Mouse (Mus musculus) inflammation-experienced regulatory T-cells (primary cell): ENCODE data around the gene Olfr960. TPM values are rescaled to one million over a fixed set of nuclear protein-coding genes. Genes with fewer than 3 reads are reported as not detected.

Experiments used
- polyA plus RNA-seq, 2 experiments: library from polyadenylated mRNA; unstranded; fragments of 100-300 nt; shearing (Covaris generic); gene quantifications; one replicate each; pipeline ENCODE4 v1.2.1; 2017

Gene Olfr960
- not detected for polyA plus RNA-seq

DNA sequence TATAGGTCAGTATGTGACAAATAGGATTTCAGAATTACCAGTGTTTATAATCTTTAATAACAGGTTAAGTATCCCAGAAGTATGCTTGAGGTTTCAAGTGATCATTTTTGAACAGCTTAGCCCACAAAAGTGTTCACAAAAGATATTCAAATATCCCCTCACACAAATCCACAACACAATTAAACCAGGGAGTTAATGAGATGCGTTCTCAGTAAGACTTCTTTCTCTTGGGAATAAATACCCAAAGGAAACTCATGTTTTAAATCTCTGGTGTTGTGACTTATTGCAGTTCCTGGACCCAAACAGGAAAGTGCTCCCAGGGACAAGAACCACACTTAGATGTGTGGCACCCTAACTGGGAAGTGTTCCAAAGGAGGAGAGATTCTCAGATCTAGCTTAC is at the start of gene Olfr960:
Gene Olfr960, plus strand, starts transcription at position 301 of the 400 bp plus-strand sequence.

DNA sequence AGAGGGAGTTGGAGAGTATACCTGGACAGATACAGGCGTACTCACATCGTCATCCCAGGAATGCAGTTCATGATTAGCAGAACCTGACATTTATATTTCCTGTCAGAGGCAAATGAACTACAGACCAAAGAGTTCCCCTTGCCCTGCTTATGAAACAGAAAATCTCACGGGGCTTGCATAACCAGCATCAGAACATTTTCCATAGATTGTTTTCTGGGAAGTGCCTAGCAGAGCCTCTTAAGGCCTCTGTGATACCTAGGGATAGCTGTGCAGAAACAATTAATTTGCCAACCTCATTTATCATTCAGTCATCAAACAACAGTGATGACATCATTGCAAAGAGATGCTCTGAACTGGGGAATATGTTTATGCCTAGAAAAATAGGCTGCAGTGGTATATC is 45.7 kb upstream of the Olfr960 start, which contains the start of gene Olfr959:
Gene Olfr959, minus strand, starts transcription at position 101 of the 400 bp plus-strand sequence.

DNA sequence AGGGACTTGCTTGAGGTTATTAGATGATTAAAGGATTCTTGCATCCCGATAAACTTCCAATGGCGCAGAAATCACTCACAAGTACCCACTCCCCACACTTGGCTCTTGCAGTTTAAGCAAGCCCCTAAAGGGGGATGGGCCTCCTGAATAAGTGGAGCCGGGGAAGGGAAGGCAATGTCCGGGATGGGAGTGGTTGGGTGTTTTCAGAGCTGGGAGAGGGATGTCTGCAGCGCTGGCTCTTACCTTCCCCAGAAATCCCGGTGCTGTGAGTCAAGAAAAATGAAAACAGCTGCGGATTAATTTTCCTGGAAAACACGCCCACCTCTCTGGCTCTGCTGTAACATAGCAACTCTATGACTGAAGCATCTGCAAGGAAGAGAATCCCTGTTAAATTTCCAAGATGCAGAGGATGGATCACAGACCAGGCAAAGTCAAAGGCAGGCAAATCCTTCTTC is 17.1 kb upstream of the Olfr960 start, which contains the start of gene AW551984:
Gene AW551984, minus strand, starts transcription at position 405 of the 455 bp plus-strand sequence.

DNA sequence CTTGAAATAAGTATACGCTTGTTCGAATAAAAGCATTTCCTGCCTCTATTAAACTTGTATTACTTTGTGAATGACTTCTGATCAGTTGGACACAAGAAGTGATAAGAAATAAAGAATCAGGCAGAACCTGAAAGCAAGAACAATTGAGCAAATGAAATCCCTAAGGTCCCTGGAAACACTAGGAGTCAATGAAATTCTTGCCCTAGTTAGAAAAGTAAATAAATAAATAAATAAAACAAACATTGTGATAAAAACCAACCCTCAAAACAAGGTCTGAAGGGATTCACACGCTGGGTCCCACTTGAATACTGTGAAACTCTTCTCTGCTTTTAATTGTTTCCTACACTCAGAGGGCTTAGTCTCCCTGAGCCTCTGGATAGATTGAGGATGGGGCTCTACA is 10.8 kb upstream of the Olfr960 start, which contains the start of gene Olfr148:
Gene Olfr148, plus strand, starts transcription at position 301 of the 400 bp plus-strand sequence.

DNA sequence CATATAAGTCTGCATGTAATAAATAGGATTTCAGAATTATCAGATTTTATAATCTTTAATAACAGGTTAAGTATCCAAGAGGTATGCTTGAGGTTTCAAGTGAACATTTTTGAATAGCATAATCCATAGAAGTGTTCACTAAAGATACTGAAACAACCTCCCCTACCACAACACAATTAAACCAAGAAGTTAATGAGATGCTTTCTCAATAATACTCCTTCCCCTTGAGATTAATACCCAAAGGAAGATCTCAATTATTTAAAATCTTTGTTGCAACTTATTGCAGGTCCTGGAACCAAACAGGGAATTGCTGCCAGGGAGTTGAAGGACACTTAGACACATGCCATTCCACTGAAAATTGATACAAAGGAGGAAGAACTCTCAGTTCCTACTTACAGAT is 23.6 kb downstream of the Olfr960 start, which contains the start of gene Olfr961:
Gene Olfr961, plus strand, starts transcription at position 301 of the 400 bp plus-strand sequence.

DNA sequence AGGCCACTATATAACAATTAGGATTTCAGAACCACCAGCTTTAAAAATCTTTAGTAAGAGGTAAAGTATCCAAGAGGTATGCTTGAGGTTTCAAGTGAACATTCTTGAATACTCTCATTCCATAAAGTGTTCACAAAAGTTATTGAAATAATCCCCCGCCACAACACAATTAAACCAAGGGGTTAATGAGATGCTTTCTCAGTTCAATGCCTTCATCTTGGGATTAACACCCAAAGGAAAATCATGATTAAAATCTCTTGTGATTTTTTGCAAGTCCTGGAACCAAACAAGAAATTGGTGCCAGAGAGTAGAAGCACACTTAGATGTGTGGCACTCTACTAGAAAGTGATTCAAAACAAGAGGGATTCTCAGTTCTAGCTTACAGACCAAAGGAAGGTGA is 45.7 kb downstream of the Olfr960 start, which contains the start of gene Olfr963:
Gene Olfr963, plus strand, starts transcription at position 301 of the 400 bp plus-strand sequence.

Other genes with a start within 250 kb of the Olfr960 start
- not detected for gene Olfr951, start 234.0 kb upstream of the Olfr960 start, polyA plus RNA-seq
- not detected for gene Olfr952, start 194.2 kb upstream of the Olfr960 start, polyA plus RNA-seq
- not detected for gene Olfr954, start 164.7 kb upstream of the Olfr960 start, polyA plus RNA-seq
- not detected for gene Olfr955, start 149.4 kb upstream of the Olfr960 start, polyA plus RNA-seq
- not detected for gene Olfr44, start 127.4 kb upstream of the Olfr960 start, polyA plus RNA-seq
- not detected for gene Olfr957, start 105.6 kb upstream of the Olfr960 start, polyA plus RNA-seq
- gene Olfr958, start 67.3 kb upstream of the Olfr960 start, polyA plus RNA-seq = not detected
- gene Olfr959, start 45.8 kb upstream of the Olfr960 start, polyA plus RNA-seq = not detected
- gene AW551984, start 17.0 kb upstream of the Olfr960 start, polyA plus RNA-seq = under 1 TPM; 0.11 to 0.82 TPM
- gene Olfr148, start 10.7 kb upstream of the Olfr960 start, polyA plus RNA-seq = under 1 TPM in 1 of 2 experiments, not detected in 1; 0.25 TPM
- gene Olfr961, start 23.7 kb downstream of the Olfr960 start, polyA plus RNA-seq = under 1 TPM; 0.11 to 0.13 TPM
- gene Olfr963, start 45.8 kb downstream of the Olfr960 start, polyA plus RNA-seq = not detected
- under 1 TPM in 1 of 2 experiments, not detected in 1; 0.23 TPM for gene Olfr149, start 85.7 kb downstream of the Olfr960 start, polyA plus RNA-seq
- gene Olfr965, start 90.0 kb downstream of the Olfr960 start, polyA plus RNA-seq = not detected
- gene Olfr150, start 109.6 kb downstream of the Olfr960 start, polyA plus RNA-seq = under 1 TPM; 0.20 to 0.27 TPM
- under 1 TPM in 1 of 2 experiments, not detected in 1; 0.43 TPM for gene Olfr967, start 124.9 kb downstream of the Olfr960 start, polyA plus RNA-seq
- gene Olfr968, start 161.9 kb downstream of the Olfr960 start, polyA plus RNA-seq = not detected
- 1 to 10 TPM in 1 of 2 experiments, under 1 TPM in 1; 0.10 to 1.1 TPM for gene Olfr969, start 169.6 kb downstream of the Olfr960 start, polyA plus RNA-seq
- under 1 TPM; 0.13 to 0.45 TPM for gene Olfr970, start 187.5 kb downstream of the Olfr960 start, polyA plus RNA-seq
- gene Olfr971, start 215.5 kb downstream of the Olfr960 start, polyA plus RNA-seq = under 1 TPM in 1 of 2 experiments, not detected in 1; 0.23 TPM
- not detected for gene Olfr972, start 245.0 kb downstream of the Olfr960 start, polyA plus RNA-seq